Mouse (Mus musculus) urinary bladder, adult 18-20 months (tissue): ENCODE data around the gene Eif3l.

Experiments used
- DNase-seq, 2 experiments: peaks; one replicate each; pipeline ENCODE4 v3.0.0; 2022; ENCODE audit warnings: low spot score in 2 of 2, mixed read lengths in 2 of 2

Eif3l gene

DNA sequence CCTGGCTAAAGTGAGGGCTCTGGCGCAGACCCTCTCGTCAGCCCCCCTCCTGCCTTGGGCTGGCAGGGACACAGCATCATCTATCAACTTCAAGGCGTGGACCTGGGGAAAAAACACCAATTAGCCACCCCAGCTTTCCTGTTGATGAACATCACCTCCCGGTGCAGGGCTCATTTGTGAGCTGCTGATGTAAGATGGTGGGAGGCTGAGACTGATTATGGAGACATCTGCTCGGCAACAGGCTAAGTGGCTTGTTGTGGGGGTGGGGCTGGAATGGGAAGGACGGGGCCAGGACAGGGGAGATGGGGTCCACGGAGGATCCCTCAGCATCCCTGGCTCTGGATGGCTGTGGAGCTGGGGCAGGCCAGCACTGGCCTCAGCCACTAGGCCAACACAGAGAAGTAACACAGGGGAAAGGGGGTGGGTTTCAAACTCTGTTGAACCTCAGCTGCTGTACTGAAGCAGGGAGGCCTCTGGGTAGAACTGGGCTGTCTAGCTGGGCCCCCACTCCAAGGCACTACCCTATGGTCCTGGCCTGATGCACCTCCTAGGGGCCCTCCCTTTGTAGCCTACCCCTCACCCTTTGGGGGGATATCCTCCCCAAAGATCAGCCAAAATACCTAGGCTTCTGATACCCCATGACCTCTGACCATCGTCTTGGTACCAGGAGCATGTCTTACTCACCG lies 24.7 kb upstream of the Eif3l start:
- no peak for DNase-seq

DNA sequence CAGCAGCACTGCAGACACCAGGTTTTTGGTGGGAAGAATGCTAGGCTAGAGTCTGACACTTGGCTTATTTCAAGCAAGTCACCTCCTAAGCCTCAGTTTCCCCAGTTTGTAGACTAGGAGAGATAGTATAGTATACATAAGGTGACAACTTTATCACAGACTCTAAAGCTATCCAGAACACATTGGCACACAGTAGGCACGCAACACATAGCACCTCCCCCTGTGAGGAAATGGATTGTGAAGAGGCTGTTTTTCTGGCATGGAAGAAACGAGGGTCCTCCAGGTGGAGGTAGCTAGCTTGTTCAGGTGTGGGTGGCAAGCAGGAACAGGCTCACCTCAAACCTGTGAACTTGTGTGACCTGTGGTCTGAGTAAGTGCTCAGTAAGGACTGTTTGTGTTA lies 24.0 kb upstream of the Eif3l start:
- no peak for DNase-seq

DNA sequence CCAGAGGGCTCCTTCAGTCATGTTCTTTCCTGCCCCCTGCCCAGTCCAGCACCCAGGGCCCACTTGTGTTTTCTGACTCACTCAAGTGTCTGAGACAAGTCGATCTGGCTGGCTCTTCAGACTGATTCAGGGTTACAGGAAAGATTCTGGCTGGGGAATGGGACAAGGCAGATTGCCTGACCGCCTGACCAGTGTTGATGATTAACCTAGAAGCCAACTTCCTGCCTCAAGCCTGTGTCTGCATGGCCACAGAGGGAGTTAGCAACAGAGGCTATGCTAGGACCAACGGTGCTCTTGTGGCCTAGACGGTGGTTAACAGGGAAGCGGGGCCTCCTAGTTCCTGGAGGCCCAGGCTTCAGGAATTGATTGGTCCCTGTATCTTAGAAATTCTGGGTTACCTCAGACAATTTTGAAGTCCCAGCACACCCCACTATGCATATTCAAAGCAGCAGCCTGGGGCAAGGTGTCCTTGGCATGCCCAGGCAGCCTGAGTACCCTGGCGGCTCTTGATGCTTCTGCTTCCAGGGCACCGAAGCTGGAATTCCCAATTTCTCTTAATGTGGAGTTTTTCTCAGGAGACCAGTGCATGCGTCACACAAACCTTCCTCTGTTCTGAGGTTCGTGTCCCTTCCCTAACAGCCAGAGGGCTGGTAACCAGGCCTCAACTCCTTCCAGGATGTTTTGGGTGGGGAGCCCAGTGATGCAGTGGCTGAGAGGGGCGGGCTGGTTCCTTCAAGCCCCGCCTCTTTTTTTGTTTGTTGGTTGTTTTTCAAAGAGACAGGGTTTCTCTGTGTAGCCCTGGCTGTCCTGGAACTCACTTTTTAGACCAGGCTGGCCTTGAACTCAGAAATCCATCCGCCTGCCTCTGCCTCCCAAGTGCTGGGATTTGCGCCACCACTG lies 23.3 kb upstream of the Eif3l start:
- DNase-seq, result peak in 1 of 2 experiments; percentile 29

DNA sequence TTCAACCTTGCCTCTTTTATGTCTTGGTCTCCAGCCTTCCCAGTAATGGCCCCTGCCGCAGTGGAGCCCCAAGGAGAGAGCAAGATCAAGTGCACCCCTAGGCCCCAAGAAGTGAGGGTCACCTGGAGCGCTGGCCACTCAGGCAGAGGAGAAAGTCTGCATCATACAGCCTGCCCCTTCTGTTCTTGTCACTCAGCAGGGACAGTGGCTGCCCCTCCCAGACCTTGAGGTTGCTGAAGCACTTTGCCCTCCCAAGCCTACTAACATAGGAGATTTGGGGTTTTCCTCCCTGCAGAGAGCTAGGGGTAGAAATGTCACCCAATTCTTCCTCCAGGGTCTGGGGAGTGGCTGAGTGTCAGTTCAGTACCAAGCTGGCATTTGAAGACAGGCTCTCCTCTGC lies 22.6 kb upstream of the Eif3l start:
- DNase-seq, result no peak

DNA sequence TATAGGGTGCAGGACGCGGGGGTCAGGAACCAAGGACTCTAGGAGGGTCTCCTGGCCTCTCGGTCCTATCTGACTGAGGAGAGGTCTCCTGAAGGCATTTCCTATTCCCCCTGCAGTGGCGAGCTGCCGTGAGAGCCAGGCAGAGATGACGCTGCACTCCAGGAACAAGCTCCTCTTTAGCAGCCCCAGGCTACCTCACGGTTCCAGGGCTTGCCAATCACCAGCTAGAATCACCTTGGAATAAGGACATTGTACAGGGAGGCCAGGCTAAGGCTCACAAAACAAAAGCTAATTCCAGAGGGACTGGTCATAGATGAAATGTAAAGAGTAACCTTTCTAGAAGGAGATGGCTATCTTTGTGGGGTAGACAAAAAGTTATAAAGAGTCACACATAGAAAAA lies 18.4 kb upstream of the Eif3l start:
- no peak for DNase-seq

DNA sequence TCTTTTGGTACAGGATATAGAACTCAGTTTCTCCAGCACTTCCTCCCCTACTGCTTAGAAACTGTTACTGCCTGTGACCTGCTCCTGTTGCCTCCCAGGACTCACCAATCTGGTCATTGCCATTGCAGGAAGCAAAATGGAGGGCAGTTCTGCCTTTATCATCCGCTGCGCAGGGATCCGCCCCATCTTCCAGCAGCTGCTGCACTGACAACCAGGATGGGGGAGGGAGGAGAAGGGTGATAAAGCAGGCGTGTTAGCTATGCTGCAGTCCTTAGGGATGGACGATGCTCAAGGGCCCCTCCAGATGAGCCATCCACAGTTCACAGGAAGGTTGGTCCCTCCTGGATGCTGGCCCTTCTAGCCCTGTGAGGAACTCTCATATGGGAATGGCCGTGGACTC lies 17.1 kb upstream of the Eif3l start:
- no peak for DNase-seq

DNA sequence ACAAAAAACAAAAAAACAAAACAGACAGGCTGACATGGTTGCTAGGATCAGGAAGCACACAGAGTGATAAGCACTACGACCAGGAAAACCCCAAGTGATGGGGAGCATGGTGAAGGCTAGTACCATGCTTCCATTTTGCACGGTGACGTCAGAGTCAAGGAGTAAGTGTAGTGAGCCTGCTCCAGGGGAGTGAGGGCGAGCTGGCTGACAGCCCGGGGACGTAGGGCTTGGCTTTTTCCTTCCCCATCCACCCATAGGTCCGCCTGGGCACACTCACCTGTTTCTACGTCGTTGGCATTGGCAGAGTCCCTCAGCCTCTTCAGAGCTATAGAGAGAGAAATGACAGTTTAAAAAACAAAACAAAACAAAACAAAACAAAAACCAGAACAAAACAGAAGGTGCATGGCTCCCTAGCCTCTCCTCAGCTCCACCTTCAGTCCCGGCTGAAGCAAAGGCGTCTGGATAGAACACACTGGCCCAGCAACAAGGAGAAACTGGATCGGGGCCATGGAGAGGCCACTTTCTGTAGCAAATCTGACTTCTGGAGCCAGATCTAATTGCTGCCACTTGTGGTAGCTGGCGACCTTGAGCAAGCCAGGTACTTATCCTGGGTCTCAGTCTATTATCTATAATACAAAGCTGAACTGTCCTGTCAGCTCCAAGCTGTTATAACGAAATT lies 14.0 kb upstream of the Eif3l start:
- no peak for DNase-seq

DNA sequence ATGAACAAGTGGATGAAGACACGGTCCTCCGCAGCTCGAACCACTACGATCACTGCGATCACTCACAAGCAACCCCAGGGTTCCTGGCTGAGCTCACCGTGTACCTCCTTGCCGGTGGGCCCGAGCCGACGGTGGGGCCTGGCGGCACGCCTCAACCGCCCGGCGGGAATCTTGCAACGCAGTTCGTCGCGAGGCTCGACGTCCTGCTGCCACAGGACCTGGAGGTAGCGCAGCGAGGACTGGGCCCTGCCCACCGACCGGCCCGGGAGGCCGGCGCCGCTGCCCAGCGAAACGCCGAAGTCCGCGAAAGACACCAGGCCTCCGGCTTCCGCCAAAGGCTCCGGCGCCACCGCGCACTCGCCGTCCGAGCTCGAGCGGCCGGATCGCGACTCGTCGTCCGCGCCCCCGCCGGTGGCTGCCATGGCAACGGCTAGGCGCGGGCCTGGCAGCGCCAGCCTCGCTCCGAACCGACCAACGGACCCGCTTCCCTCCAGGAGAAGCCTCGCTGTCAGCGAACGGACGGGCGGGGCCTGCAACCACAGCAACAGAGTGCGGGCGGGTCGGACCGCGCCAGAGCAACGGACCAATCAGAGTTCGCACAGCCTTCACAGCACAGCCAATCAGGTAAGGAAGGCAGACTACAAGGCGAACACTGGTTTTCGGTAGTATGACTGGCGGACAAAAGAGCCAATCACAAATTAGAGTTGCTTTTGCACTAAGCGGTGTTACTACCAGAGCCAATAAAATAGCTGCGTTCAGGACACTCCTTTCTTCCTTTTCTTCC lies 12.4 kb upstream of the Eif3l start, which contains the start of gene Ankrd54:
TSS of gene Ankrd54 (minus strand) at position 518 of the 784 bp plus-strand sequence.
- peak; percentile 90 to 96 for DNase-seq

DNA sequence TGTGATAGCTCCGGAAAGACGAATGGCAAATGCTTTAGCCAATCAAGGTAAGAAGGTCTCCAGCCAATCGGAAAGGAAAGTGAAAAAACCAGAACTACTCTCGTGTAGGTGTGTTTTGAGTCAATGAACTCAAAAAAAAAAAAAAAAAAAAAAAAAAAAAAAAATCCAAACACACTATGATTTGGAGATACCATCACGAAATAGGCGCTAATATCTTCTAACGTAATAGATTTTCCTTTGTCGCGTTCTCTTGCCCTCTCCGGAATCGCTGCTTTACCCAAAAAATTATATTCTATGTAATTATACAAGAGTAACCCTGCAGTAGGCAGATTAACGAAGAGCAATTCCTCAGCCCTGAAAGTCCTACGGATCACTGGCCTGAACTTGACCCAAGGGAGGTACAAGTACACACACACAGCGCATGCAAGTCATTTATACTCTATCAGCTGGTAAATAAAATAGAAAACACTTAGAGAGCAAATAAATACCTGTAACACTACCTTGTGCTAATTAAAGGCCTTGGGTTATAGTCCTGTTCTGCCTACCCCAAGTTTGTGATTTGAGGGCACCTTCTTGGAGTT lies 11.7 kb upstream of the Eif3l start:
- DNase-seq, result no peak

DNA sequence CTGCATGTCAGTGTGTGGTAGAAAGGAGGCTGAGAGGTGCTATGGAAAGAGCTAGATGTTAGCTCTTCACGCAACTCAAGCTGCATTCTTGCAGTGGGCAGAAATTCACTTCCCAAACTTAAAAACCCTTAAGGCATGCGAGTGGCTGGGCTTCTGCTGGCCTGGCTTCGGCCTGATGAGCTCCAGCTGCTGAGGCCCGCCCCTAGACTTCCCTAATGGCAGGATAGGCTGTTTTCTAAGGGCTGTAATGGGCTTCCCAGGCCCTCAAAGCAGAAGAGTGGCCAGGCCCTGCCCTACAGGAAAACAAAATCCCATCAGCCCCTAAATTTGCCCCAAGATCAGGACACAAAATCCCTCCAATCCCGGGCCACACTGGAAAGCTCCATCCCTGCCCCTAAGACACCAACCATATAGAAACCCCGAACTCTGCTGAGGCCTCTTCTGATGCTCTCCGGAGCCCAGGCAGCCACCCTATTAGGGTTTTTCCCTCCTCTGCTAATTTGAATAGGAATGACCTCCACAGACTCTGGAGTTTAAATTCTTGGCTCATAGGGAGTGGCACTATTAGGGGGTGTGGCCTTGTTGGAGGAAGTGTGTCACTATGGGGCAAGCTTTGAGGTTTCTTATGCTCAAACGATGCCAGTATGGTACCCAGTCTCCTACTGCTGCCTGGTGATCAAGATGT lies 9.8 kb upstream of the Eif3l start:
- DNase-seq, result no peak

DNA sequence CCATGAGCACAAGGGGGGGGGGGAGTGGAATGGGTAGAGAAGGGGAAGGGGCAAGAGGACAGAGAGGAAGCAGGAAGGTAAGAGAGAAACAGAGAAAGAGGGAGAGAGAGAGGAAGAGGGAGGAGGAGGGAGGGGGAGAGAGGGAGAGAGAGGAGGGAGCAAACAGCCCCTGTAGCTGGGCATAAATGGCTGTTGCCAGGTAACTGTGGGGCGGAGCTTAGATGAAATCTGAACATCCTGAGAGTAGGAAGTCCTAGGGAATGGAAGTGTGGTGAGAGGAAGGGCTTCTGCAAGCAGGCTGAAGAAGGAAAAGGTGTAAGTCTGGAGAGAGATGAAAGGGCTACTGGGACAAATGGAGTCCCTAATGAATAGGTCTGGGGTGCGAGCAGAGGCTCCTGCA lies 8.7 kb upstream of the Eif3l start:
- no peak for DNase-seq

DNA sequence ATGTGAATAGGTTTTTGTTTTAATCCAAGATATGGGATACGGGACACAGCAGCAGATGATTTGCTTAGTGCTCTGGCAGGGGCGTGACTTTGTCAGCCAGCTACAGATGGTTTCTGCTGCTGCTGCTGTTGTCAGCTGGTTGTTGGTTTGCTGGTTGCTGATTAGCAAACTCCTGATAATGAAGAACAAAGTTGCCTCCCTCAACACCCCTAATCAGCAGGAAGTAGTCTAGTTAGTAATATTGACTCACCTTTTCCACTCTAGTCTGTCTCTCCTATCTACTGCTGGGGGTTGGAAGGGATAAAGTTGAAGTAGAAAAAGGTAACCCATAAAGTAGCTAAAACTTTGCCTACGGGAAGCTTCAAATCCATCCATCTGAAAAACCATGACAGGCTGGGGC lies 7.3 kb upstream of the Eif3l start:
- no peak for DNase-seq

DNA sequence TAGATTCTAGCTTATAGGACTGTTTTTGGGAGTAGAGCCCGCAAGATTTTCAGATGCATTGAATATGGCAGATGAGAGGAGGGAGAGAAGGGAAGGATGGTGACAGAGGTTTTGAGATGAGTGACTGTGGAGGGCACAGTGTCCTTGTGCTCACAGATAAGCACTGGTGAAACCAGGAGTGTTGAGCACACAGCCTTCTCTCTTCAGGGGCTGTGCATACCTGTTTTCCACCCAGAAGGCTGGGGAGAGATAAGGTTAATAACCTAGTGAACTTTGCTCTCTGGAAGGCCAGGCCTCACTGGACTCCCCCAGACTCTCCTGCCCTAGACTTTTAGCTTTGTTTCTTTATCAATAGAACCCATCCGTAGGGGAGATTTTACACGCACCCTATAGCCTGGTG lies 6.6 kb upstream of the Eif3l start:
- no peak for DNase-seq

DNA sequence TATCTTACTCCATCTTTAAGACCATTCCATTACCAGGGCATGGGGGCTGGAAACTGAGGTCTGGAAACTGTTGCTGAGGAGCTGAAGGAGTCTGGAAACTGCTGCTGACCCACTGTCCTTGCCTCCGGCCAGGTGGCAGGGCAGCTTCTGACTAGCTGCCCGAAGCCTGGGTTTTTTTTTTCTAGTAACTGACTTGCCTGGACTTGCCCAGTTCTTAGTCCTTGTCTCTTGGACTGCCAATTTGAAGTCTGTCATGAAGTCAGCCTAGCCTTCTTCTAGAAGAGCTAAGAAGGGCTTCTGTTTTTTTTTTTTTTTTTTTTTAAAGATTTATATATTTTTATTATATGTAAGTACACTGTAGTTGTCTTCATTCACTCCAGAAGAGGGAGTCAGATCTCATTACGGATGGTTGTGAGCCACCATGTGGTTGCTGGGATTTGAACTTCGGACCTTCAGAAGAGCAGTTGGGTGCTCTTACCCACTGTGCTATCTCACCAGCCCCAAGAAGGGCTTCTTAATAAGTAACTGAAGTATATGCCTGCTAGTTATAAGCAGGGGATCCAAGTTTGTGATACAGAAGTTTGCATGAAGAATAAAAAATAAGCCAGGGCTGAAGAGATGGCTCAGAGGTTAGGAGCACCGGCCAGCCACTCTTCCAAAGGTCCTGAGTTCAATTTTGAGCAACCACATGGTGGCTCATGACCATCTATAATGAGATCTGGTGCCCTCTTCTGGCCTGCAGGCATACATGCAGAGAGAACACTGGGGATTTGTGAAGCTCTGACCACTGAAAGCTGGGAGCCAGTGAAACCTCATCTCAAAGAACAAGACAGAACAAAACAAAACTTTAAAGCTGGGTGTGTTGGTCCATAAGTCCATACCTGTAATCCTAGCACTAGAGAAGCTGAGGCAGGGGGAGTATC lies 3.6 kb upstream of the Eif3l start:
- no peak for DNase-seq

DNA sequence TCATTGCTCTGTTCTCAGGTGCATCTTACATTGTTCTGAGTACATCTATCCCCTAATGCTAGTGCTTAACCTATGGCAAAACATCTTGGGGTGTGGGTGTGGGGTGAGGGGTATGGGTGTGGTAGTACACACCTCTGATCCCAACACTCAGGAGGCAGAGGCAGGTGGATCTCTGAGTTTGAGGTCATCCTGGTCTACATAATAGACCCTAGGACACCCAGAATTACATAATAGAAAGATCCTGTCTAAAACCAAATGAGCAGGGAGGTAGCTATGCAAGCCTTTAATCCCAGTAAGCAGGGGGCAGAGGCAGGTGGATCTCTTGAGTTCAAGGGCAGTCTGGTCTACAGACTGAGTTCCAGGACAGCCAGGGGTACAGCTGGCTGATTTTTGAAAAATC lies 1.2 kb upstream of the Eif3l start:
- no peak for DNase-seq

DNA sequence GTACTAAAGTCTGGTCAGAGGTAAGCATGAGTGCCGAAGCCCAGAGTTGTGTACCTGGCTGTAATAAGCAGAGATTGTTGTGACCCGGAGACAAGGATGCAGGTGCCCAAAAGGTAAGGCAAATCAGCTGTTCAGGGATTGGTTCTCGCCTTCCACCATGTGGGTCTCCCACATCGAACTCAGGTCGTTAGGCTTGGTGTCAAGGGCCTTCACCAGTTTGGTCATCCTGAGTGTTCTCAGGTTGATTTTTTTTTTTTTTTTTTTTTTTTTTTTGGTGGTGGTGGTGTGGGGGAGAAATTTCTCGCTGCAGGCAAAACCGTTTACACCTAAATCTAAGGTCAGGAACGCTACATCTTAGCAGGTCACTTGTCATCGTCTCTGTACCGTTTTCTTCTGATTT lies 533 bp upstream of the Eif3l start:
- no peak for DNase-seq

DNA sequence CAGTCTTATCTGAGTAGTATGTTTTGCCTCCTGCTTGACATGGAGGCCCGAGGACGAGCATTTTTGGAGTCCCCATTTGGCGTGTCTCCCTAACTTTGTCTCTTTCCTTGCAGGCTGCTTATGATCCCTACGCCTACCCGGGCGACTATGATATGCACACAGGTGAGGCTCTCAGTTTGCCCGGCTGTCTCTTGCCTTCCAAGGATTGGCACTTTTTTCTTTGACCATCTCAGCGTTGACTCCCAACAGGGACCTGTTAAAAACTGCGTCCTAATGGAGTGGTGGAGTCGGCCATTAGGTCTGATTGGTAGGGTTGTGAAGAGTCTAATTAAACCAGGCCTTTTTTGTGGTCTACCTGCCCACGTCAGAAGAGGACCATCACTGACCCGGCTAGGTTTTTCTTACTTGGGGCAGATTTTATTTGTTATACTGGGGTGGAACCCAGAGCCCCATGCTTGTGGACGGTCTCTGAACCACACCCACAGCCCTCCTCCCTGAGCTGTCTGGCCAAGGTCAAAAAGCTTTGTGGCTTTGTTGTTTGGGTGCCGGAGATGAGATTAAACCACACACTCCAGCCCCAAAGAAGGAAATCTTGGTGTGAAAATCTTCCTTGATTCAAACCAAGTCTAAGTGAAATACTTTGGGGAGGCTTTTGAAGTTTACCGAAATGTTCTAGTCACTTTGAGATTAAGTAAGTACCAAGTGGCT lies 833 bp downstream of the Eif3l start:
- DNase-seq, result no peak

DNA sequence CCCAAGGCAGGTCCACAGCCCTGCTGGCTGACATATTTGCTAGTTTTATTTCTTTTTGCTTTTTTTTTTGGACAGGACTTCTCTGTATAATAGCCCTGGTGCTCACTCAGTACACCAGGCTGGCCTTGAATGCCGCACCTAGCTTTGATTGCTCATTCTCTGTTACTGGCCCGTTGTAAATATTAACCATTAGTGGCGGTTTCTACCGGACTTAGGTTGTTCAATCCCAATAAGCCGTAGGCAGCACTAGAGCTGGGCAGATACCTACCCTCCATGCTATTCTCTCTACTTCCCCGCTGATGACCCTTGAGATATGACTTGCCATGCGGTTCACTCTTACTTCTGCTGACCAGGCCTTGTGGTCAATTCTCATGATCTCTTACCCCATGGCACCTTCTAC lies 4.6 kb downstream of the Eif3l start:
- no peak for DNase-seq

DNA sequence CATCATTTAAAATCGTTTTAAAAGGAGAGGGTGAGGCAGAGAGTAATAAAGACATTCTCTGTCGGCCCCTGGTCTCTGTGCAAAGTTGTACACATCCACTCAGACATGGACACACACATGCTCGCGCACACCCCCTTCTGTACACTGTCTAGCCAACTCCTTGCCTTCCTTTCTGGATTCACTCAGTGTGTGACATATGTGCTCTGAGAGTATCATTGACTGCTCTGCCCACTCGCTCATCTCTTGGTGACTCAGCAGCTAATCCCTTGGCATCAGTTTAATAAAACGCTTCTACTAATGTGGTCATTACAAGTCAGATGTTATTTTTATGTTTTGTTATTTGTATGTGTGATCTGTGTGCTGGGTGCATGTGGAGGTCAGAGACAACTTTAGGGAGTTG lies 17.3 kb downstream of the Eif3l start:
- DNase-seq, result no peak
